Mouse (Mus musculus): ENCODE measurements at regions not wholly inside any gene's neighbourhood (a gene's known extent, or its start where the extent isn't known, plus 50 kb on each side); places are given as distances from the start of the nearest gene placed in this dataset.

DNA sequence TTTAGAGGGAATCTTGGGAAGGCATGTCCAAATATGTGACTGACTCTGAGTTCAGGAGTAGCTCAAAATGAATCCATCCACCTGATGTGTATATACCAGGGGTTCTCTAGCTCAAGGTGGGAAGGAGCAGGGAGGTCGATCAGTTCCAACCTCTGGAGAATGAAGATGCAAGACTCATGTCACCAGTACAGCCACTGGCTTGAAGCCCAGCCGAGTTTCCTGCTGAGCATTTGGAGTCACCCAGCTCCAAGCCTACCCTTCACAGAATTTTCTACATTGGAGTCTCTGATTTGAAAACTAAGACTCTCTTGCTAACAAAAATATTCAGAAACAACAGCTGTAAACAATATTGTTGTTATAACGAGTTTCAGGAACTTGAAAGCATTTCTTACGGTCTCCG lies 134.6 kb upstream of the Arglu1 start:
- TF ChIP-seq EP300 (IDR thresholded peaks at IDR 0.05; ENCODE audit: insufficient read depth, low read depth, low read length) (no peak), POLR2A (IDR thresholded peaks at IDR 0.05; ENCODE audit: insufficient read depth, low read depth, low read length) (no peak)

All from heart, adult 2 months (tissue).